Mouse (Mus musculus) stomach, postnatal 0 days (tissue): ENCODE results near the gene Hspa12a. TPM values are rescaled to one million over a fixed set of nuclear protein-coding genes. Genes with fewer than 3 reads are reported as not detected.

ENCODE experiments used
- ATAC-seq: fragments of 200-750 bp; cut with Nextera tagmentation; 2 replicates; pipeline ENCODE4 v1.8.0; 2017; ENCODE audit not compliant: low FRiP score, low TSS enrichment
- DNase-seq: peaks from one replicate; pipeline ENCODE4 v3.0.0-alpha.2; 2016; ENCODE audit warnings: low spot score
- H3K27ac ChIP-seq: fragments of 300-500 bp; sonication (generic); replicated peaks from 2 replicates; pipeline ENCODE4 v1.5.1; 2014; ENCODE audit warnings: mild to moderate bottlenecking, control low read depth
- H3K27me3 ChIP-seq: fragments of 300-500 bp; sonication (generic); 2 replicates; pipeline ENCODE4 v1.6.1; 2014; ENCODE audit warnings: low read length; ENCODE audit not compliant: control insufficient read depth, insufficient read depth
- H3K36me3 ChIP-seq: fragments of 300-500 bp; sonication (generic); 2 replicates; pipeline ENCODE4 v1.6.1; 2014; ENCODE audit warnings: low read length, mixed read lengths; ENCODE audit not compliant: control insufficient read depth, insufficient read depth
- H3K4me1 ChIP-seq: fragments of 300-500 bp; sonication (generic); replicated peaks from 2 replicates; pipeline ENCODE4 v1.6.1; 2014; ENCODE audit warnings: antibody characterized with exemption; ENCODE audit not compliant: control insufficient read depth, insufficient read depth
- H3K4me2 ChIP-seq: fragments of 300-500 bp; sonication (generic); replicated peaks from 2 replicates; pipeline ENCODE4 v1.6.1; 2014; ENCODE audit warnings: low read depth, mild to moderate bottlenecking, control low read depth, moderate library complexity
- H3K4me3 ChIP-seq: fragments of 300-500 bp; sonication (generic); 2 replicates; pipeline ENCODE4 v1.5.1; 2014; ENCODE audit warnings: low read depth, low read length, control low read depth
- H3K9ac ChIP-seq: fragments of 300-500 bp; sonication (generic); 2 replicates; pipeline ENCODE4 v1.6.1; 2014; ENCODE audit warnings: mild to moderate bottlenecking, low read length, control low read depth, mixed read lengths
- H3K9me3 ChIP-seq: fragments of 300-500 bp; sonication (generic); 2 replicates; pipeline ENCODE4 v1.6.1; 2016; ENCODE audit warnings: low read length; ENCODE audit not compliant: control insufficient read depth
- CTCF ChIP-seq: IDR thresholded peaks from 2 replicates; pipeline ENCODE4 v1.5.1; 2016; ENCODE audit warnings: antibody characterized with exemption, low read depth, mild to moderate bottlenecking, moderate library complexity
- EP300 ChIP-seq: optimal IDR thresholded peaks from 2 replicates; pipeline ENCODE3; 2016; ENCODE audit warnings: antibody characterized with exemption
- WGBS: fragments of 180-500 bp; shearing (Covaris S2); extraction: QIAGEN DNeasy Blood & Tissue Kit; methylation state at CpG from one replicate; pipeline ENCODE4 v1.1.7; 2014; 5-methylcytosine and 5-hydroxymethylcytosine counted together
- polyA plus RNA-seq: library from polyadenylated mRNA; unstranded; fragments of >200 nt; fragmentation: Nextera tagmentation; extraction: Ambion mirVana; gene quantifications from 2 replicates; pipeline ENCODE4 v1.2.1, GENCODE M21; 2015

The Hspa12a gene
- polyA plus RNA-seq, 1 experiment from 2014 or later, result 2.5 TPM

DNA sequence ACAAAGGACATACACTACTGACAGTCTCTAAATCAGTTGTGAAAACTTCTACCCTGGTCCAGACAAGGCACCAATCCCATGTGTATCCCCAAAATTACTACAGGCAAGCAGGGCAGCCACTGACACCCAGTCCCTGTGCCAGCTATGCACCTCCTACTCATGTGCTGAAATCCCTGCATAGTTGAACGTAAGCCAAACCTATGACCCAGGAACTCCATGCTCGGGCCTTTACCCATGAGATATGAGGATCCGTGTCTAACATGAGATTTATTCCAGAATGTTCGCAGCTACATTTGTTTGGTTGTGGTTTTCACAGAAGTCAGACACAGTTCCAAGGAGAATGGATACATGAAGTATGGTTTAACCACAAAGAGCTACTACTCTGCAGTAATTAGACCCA lies 103.6 kb downstream of the Hspa12a start:
- Histone ChIP-seq H3K27ac (no peak overlapping the region), H3K9ac (no peak overlapping the region), H3K36me3 (no peaks in the 10 kb centered on the region), H3K4me3 (no peak overlapping the region), H3K27me3 (no peaks in the 10 kb centered on the region), H3K4me2 (no peak overlapping the region), H3K4me1 (no peaks in the 10 kb centered on the region), H3K9me3 (no peaks in the 10 kb centered on the region)
- no peak for DNase-seq
- no peak for ATAC-seq
- no peak for TF ChIP-seq CTCF
- no peak for TF ChIP-seq EP300
- WGBS, result 68% methylated on average over 4 of the region's 4 CpGs

DNA sequence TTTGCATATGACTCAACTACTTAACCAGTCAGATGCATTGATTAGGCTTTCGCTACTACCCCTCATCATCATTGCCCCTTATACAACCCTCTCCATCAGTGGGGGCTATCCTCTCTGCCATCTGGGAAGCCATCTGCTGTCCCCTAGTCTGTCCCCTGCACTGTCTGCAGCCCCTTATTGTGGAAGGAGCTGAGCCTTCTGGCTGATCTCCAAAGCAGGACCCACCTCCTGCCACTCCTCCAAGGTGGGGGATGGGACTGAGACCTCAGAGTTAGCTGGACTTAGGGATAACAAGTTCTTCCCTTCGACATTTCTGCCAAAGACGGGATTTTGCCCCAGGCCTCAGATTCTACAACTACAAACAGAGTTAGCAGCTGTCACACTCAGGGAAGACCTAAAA lies 104.1 kb downstream of the Hspa12a start:
- Histone ChIP-seq H3K4me2 (no peak overlapping the region), H3K36me3 (no peaks in the 10 kb centered on the region), H3K4me1 (no peaks in the 10 kb centered on the region), H3K27ac (no peak overlapping the region), H3K9me3 (no peaks in the 10 kb centered on the region), H3K4me3 (no peak overlapping the region), H3K27me3 (no peaks in the 10 kb centered on the region), H3K9ac (no peak overlapping the region)
- no peak for DNase-seq
- TF ChIP-seq CTCF (no peak), EP300 (no peak)
- 69% methylated on average over 3 of the region's 3 CpGs for WGBS
- ATAC-seq, result no peak

DNA sequence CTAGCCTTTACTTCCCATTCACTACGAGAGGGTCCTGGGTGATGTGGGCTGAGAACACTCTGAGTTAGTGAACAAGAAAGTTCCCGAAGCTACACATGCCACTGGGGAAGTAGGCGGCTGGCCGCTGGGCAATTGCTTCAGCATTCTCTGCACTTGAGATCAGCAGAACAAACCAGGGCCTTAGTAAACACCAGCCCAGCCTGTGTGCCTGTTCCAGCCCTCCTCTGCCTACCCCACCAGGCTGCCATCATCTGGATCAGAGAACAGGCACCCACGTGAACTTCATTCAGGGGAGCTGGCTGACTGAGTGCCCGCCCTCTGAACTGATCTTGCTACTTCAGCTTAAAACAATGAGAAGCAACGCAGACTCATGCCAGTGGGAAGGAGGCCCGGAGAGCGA lies 104.7 kb downstream of the Hspa12a start:
- no peak overlapping the region for H3K27ac ChIP-seq
- no peak for DNase-seq
- no peaks in the 10 kb centered on the region for H3K27me3 ChIP-seq
- H3K9ac ChIP-seq, result no peak overlapping the region
- ATAC-seq, result no peak
- H3K4me2 ChIP-seq, result no peak overlapping the region
- WGBS, result 58% methylated on average over 9 of the region's 9 CpGs
- H3K36me3 ChIP-seq, result no peaks in the 10 kb centered on the region
- H3K4me1 ChIP-seq, result no peaks in the 10 kb centered on the region
- H3K9me3 ChIP-seq, result no peaks in the 10 kb centered on the region
- no peak overlapping the region for H3K4me3 ChIP-seq
- TF ChIP-seq CTCF (no peak), EP300 (no peak)

DNA sequence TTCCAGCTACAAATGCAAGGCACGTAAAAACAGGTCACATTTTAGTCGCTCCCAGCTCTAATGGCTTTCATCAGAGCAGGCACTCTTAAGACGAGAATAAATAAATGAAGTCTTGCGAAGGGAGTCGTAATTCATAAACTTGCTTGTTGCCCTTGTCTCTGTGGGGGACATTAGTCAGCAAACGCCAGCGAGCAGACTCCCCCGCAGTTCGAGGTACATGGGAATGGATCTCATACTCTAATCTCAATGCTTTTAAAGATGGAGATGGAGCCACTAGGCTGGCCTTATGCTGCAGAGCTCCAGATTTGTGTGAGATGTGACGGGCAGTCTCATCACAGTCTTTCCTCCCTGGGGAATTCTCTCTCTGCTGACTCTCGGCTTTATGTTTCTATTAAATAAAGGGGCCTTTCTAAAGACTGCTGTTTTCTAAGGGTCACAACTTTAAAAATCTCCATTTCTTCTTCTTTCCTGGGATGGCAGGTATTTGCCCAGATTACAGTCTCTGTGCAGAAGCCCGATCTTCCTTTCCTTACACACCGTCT lies 109.7 kb downstream of the Hspa12a start:
- Histone ChIP-seq H3K36me3 (no peaks in the 10 kb centered on the region), H3K9ac (no peak overlapping the region), H3K9me3 (no peaks in the 10 kb centered on the region), H3K27ac (no peak overlapping the region), H3K4me2 (no peak overlapping the region), H3K4me3 (no peak overlapping the region), H3K27me3 (no peaks in the 10 kb centered on the region), H3K4me1 (no peaks in the 10 kb centered on the region)
- TF ChIP-seq CTCF (no peak), EP300 (no peak)
- WGBS, result 47% methylated on average over 13 of the region's 13 CpGs
- no peak for ATAC-seq
- no peak for DNase-seq

DNA sequence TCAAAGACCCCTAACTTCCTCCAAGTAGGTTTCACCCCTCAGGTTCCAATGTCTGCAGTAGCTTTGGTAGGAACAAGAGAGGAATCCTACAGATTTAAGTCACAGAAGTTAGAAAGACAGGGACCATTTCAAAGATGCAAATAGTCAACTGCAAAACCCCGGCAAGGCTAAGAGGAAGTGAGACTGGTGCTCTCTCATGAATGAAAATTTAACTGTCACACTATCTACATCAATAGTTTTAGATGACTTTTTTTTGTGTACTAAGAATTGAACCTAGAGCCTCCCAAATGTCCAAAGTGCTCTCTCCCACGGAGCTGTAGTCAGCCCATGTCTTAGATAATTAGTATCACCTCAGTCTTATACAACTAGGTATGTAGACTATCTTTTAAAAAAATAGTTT lies 110.5 kb downstream of the Hspa12a start:
- ATAC-seq (no peak), DNase-seq (no peak)
- no peaks in the 10 kb centered on the region for H3K27me3 ChIP-seq
- no peak overlapping the region for H3K4me3 ChIP-seq
- no peak overlapping the region for H3K27ac ChIP-seq
- H3K4me2 ChIP-seq, result no peak overlapping the region
- H3K9ac ChIP-seq, result no peak overlapping the region
- H3K4me1 ChIP-seq, result no peaks in the 10 kb centered on the region
- TF ChIP-seq EP300 (no peak), CTCF (no peak)
- no peaks in the 10 kb centered on the region for H3K9me3 ChIP-seq
- H3K36me3 ChIP-seq, result no peaks in the 10 kb centered on the region
- WGBS, result 74% methylated on average over 2 of the region's 2 CpGs

DNA sequence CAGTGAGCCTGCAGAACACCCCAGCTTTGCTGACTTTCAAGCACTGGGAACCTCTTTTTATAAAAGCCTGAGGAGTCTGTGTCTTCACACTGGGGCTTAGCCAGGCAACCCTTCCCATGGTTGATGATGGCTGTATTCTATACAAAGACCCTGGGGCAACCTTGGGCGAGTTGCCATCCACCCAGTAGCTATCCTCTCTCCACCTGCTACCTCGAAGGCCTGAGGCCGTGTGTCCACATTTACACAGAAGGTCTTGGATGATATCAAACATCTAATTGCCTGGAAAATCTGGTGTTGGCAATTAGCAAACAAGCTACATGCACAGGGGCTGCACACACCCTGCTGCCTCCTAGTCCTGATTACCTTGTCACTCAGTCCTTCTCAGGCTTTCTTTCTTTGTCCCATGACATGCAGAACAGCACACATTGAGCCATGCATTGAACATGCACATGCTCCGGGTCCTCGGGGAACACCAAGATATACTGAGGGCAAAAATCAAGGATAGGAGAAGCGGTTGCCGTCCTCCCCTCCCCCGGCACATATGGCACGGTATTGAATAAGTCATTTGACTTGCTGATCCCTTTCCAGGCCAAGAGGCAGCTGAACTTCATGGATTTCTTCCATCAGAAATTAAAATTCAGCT lies 112.1 kb downstream of the Hspa12a start:
- H3K4me1 ChIP-seq, result no peaks in the 10 kb centered on the region
- H3K4me2 ChIP-seq, result no peak overlapping the region
- no peak overlapping the region for H3K4me3 ChIP-seq
- no peak for ATAC-seq
- H3K36me3 ChIP-seq, result no peaks in the 10 kb centered on the region
- no peak overlapping the region for H3K9ac ChIP-seq
- TF ChIP-seq EP300, result no peak
- no peak for TF ChIP-seq CTCF
- H3K27me3 ChIP-seq, result no peaks in the 10 kb centered on the region
- H3K27ac ChIP-seq, result no peak overlapping the region
- DNase-seq, result no peak
- WGBS, result 82% methylated on average over 9 of the region's 9 CpGs
- H3K9me3 ChIP-seq, result no peaks in the 10 kb centered on the region
